Mouse (Mus musculus) monocyte, adult 2 months (primary cell): ENCODE data around the gene Laptm5.

ENCODE experiments used
- DNase-seq, 2 experiments: peaks; one replicate each; pipeline ENCODE4 v3.0.0; 2022; ENCODE audit warnings: low spot score in 2 of 2, low read depth in 1 of 2

The Laptm5 gene

DNA sequence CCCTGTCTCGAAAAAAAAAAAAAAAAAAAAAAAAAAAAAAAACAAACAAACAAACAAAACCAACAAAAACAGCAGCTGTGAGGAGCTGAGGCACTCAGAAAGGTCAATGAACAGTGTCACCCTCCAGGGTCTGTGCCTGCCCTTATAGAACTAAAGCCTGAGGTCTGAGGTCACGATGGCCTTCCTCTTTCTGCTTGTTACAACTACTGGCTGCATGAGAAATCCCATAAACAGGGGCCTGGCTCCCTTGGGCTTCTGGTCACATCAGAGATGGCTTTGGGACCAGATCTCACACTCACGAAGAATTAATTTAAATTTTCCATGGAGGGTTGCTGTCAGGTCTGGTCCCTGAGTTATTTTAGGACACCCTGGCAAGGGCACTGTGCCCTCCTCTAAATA lies 13.5 kb upstream of the Laptm5 start:
- peak in 1 of 2 experiments; percentile 49 for DNase-seq

DNA sequence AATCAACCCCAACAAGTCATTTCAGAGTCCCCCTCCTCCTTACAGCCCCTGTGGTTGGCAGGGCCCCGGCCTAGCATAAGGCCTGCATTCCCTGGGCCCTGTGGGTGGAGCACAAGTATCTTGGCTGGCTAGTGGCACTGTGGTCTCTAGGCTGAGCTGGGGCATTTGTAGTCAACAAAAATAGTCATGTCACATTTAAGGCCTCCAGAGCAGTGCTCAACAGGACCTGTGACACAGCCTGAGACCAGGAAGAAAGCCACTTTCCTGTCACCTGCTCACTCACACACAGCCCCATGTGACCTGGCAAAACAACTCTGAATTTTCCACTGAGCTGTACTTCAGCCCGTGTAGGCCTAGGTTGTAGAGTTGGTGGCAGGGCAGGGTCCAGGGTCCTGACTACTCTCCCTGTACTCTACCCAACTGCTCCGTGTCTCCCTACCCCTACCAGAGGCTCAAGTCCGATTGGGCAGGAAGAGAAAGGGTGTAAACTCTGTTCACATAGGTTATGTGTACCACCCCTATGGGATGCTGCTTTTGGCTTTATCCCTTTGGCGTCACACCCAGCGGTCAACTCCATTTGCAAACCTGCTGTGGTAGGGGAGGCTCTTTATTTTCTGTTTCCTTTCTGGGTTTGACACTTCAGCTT lies 13.0 kb upstream of the Laptm5 start:
- DNase-seq: no peak

DNA sequence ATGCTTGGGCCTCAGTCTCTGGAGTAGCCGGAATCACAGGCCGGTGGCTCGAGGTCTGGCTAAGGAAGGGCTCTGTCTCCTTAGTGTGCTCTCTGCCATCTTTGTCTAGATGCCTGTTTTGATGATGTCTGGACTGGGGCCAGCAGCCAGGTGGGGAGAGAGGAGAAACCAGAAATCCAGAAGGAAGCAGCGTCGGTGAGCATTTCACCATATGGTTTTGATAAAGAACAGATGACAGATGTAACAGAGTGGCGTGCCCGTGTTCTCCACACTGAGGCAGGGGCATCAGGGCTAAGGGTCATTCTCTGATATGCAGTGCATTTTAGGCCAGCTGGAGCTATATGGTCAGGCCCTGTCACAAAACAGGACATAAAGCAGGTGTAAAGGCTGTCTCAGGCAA lies 12.2 kb upstream of the Laptm5 start:
- no peak for DNase-seq

DNA sequence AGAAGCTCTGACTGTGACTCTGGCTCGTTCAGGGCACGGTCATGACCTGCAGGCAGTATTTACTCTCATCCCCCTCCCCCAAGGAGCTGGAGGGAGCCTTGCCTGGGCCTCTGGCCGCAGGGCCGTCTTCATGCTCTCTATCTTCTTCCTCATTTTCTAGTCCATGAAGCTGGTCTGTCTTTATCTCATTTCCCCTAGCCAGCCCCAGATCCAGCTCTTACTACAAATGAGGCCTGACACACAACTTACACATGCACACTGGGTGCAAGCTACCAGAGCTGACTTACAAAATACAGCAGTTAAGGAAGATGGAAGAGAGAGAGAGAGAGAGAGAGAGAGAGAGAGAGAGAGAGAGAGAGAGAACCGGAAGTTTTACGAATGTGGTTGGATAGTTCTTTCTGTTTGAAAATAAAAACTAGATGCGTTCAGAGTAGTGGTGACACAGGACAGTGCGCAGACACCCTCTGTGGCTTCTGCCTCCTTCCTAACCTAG lies 10.6 kb upstream of the Laptm5 start:
- DNase-seq: no peak

DNA sequence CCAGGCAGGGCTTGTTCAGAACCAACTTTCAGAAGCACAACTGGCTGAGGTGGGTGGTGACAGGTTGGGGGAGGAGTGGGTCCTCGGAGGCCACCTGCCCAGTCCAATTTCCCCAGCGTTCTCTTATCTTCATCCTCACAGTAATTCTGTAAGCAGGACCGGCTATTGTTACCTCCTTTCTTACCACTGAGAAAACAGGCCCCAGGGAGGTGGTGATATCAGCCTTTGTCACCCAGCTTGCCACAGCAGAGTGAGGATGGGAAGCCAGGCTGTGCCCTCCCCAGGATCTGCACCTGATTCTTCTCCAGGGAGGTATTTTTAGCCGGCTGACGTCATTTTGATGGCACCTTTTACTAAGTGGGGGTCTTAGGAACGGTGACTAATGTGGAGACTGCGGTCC lies 7.9 kb upstream of the Laptm5 start:
- DNase-seq: no peak

DNA sequence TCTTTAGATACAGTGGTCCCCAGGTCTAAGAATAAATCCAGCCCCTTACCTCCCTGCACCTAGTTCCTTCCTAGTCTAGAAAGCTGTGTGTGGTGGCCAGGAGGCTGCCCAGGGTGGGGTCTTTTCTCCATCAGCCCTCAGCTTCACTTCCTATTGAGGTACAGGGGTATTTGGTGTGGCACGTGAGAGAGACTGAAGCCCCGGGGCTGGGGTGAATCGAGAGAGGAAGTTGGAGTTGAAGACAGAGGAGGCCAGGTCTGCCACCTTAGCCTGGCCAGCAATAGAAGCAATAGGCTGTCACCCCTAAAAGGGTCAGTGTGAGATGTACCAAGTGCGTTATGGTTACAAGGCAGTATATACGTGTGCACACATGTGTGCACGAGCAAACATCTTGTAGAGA lies 7.0 kb upstream of the Laptm5 start:
- no peak for DNase-seq

DNA sequence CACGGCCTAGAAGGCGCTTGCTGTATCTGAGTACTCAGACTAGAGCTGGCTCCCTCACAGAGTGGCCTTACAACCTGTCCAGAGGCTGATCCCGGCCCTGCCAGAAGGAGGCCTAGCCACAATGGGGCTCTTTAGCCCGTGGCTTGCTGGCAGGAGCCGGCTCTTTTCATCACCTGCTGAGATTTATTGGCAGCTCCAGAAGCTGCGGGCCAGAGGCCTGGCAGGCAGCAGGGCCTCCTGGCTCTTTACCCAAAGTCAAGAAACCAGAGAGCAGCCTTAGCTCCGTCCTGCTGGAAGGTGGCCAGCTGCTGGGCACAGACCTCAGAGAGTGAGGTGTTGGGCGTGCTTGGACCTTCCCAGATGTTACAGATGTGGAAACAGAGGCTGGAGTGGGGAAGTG lies 6.6 kb upstream of the Laptm5 start:
- no peak for DNase-seq

DNA sequence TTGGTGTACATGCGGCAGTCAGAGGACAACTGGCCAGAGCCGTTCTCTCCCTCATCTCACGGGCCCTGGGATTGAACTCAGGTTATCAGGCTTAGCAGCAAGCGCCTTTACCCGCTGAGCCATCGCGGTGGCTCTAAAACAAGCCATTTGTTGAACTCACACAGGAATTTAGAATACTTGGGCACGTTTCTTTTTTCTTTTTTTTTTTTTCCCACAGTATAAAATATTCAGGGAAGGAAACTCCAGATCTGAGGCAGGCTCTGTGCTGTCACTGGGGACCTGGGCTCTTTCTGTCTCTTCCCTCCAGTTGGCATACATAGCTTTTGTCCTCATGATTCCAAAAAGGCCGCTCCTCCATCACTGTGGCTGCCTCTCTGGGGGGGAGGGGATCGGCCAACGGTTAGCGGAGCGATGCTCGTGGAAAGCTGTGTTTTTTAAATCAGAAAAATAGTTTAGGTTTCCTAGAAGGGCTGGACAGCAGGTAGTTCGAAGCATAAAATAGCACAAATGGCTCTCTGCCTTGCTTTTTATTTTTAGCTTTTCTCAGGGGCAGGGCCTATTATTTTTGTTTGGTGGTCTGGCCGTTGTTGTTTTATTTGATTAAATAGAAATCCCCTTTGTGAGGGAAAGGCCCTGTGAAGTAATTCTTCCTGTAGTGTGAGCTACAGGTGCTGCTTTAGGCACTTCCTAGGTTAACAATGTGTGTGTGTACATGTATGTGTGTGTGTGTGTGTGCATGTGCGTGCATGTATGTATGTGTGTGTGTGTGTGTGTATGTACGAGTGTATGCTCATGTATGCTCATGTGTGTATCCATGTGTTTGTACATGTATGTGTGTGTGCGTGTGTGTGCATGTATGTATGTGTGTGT lies 5.5 kb upstream of the Laptm5 start:
- no peak for DNase-seq

DNA sequence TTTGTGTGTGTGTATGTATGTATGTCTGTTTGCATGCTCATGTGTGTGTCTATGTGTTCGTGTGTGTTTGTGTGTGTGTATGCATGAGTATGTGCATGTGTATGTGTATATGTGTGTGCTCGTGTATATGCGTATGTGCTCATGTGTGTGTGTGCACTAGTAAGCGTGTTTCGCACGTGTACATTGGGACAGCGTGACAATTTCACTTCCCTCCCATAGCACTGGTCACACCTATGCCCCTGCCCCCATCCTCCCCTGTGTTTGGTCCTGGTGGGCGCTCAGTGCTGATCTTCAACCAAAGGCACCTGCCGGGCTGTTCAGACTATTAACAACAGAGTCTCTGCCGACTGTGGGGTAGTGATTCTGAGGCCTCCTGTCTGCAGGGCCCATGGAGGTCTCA lies 4.8 kb upstream of the Laptm5 start:
- DNase-seq: no peak

DNA sequence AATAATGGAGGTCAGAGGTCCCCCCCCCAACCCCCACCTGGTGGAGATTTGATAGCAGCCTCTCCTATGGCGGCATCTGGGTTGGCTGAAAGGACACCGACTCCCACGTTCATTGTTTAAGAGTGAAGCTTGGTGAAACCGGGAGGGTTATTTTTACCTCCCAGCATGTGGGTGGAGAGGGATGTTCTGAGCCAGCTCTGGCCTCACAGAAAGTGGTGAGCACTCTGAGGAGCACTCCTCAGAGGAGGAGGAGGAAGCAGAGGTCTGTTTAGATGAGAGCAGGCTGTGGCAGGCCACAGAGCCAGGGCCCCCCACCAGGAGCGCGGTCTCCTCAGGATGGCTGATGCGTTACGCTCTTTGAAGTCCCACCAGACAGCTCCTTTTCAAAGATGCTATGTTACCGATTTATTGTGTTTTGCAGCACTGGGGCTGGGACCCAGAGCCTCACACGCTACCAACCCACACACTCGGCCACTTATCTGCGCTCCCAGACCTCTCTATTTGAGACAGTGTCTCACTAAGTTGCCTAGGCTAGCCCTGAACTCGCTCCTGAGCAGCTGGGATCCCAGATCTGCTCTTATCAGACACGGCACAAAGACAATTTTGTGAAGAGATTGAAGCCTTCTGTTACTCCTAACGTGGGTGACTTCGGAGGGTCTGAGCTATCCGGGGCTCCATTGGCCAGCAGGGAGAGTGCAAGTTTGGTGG lies 3.6 kb upstream of the Laptm5 start:
- DNase-seq: no peak

DNA sequence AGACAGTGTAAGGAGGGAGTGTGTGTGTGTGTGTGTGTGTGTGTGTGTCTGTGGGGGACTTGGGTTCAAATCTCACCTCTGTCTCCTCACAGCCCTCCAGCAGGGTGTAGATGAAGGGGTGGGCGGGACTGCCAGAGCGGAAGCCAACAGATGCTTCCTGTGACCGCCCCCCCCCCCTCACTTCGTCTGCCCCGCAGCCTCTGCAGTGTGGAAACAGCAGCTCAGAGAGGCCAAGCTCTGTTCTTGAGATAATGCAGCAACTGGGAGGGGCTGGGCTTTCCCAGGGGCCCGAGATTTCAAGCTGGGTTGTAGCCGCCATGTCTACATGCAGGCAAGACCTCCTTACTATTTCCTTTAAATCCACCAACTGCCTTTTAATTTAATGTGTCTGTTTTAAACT lies 2.3 kb upstream of the Laptm5 start:
- DNase-seq: no peak

DNA sequence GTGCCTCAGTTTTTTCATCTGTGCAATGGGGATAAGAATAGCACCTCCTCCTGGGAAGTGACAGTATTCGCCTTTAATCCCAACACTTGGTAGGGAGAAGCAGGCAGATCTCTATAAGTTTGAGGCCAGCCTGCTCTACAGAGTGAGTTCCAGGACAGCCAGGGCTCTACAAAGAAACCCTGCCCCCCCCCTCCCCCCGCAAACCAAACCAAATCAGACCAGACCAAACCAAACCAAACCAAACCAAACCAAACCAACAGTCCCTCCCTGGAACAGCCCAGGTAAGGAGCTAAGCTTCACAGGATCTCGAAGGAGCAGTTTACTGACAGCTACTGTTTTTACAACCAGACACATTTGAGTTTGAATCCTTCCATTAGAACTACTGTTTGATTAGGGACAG lies 299 bp upstream of the Laptm5 start:
- no peak for DNase-seq

DNA sequence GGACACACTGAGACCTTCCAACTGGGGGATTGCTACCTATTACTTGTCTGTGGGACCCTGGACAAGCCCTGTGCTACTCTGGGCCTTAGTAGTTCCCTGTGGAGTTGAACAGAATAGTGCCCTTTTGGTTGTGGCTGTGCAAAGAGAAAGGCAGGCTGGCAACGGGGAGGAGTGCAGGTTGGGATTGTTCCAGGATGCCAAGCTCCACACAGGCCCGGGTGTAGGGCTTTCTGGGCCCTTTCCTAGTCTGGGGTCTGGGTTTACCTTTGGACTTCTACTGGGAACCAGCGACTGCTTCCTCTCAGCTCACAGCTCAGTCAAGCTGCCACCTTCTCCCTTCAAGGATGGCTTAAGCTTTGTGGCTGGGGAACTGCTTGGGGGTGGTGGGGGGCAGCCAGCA lies 586 bp downstream of the Laptm5 start:
- no peak for DNase-seq

DNA sequence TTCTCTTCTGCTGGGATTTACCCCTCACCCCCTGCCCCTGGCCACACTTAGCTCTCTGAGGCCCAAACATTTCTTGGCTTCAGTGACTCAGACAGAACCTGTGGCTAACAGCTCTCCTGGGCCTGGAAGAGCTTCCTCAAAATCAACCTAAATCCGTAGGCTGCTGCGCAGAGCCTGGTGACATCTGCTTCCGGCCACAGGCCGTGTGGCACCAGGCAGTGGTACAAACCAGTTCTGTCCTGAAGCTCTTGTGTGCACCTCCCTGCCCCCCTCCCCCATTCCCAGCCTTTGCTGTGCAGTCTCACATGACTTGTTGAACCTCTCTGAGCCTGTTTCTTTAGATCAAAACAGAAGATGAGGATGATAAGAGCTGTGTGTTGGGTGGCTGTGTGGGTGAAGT lies 1.1 kb downstream of the Laptm5 start:
- DNase-seq: peak; percentile 61 to 75

DNA sequence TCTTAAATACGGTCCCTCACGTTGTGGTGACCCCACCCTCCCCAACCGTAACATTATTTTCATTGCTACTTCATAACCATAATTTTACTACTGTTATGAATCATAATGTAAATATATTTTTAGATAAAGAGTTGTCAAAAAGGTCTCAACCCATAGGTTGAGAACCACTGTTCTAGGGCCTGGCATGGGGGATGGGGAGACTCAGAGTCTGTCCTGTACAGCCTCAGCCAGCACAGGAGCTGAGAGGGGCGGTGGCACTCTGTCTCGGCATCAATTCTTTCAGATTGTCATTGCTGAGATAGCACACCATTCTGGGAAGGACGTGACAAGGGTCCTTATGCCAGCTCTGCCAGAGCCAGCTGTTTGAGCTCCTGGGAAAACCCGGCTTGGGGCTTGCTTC lies 1.6 kb downstream of the Laptm5 start:
- no peak for DNase-seq

DNA sequence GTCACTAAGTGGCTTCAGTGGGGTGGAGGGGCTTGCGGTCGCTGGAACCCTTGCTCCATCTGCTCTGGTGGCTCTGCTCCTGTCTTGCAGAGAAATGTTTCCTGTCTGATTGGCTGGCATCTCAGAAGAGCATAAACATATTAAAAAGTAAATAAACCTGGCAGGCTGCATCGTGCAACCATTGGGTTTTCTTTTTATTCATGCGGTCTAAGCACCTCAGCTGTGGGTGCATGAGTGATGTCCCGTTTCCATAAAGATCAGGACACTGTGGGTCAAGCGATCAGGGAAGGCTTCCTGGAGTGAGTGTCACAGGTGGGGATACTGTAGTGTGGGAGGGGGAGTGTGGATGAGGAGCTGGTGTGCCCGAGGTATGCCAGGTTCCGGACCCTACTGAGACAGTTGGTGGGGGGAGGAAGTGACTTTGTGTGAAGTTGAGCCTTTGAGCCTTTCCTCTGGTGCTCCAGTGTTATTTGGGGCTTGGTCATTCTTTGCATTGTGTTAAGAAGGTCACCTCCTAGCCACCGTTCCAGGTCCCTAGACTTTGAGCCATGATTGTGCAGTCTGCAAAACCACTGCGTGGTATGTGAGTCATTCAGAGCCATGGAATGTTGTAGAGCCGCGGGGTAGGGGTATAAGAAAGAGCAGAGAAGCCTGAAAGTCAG lies 2.2 kb downstream of the Laptm5 start:
- no peak for DNase-seq

DNA sequence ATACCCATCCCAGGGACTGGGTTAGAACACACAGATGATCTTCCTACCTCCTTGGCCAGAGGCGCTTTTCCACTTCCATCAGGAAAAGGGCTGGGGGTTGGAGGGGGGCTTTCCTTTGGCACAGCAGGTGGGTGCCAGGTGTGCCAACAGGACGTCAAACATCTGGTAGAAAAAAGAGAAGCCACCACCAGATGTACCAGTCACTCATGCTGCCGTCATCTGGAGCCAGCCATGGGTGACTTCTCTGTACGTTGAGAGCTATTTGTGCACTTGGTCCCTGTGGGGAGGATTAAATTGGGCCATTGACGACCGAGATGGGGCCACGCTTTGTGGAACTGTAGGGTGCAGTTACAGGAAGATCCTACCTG lies 2.7 kb downstream of the Laptm5 start:
- DNase-seq: no peak

DNA sequence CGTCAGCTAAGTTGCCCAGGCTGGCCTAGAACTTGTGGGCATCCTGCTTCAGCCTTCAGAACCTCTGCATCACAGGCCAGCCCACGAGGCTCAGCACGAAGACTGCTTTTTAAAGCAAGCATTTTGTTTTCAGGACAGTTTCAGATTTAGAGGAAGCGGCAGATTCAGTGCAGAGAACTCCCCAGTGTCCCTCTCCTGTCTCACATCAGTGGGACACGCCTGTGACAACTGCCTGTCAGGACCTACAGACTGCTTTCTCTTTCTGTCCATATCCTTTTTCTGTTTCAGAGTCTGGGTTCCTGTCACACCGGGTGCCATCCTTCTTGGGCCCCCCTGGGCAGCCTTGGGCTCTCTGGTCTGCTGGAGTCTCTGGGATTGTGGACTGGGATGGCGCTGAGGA lies 3.7 kb downstream of the Laptm5 start:
- no peak for DNase-seq

DNA sequence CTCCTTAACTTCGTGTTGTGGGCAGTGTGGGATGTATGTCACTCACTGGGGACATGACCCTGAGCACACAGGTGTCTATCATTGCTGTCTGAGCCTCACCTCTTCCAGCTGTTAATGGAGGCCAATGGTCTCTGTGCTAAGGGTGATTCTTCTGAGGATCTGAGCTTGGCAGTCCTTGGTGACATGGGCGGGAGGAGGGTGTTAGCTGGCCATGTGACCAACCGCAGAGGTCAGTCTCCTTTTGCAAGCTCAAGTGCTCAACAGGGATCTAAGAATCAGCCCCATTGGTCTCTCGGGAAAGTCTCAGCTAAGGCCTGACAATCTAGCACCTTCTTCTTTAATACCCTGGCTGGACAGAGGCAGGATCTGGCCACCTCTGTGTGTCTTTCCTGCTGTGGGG lies 4.6 kb downstream of the Laptm5 start:
- DNase-seq: no peak

DNA sequence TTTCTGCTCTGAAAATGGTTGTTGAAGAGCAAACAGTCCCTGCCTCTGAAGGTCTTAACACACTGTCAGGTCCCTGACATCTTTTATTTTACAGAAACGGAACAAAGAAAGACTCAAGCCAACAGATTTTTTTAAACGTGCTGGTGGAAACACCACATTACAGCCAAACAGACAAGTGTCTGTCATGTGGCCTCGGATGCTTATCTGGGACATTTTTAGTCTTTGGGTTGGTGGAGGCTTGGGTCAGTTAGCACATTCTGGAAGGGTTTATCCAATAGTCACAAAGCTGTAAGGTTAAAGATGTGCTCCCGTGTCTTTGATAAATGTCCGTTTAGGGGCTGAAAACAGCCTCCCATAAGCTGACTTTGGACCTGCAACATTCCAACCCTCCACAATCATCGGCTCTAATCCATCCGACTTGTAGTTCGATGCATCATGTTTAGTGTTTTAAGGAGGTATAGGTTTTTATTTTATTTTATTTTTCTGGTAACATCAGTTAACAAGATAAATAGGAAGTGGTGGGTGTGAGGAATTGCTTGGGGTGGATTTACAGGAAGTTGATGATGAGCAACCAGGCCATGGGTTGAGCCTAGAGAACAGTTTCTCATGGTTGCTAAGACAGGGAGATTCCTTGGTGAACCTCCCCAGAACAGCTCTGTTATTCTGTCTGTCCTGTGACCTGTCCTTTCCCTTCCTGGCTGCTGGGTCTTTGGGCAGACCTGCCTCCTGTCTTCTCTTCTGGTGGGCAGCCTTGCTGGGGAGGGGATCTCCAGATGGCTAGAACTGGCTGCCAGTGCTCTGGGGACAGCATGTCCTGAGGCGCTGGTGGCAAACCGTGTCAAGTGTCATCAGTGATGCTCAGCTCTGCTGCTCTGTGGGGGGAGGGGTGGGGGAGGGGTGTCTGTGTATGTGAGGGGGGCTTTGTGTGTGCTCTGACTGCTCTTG lies 6.2 kb downstream of the Laptm5 start:
- peak; percentile 33 to 38 for DNase-seq
